Mouse (Mus musculus) thymus, adult 2 months (tissue): ENCODE data around the gene Tspan2.

Experiments used
- CTCF ChIP-seq: fragments of 200-500 bp; IDR thresholded peaks from 2 replicates; pipeline ENCODE4 v1.5.1; 2012; ENCODE audit warnings: mild to moderate bottlenecking, control low read depth, low read length, moderate library complexity, borderline replicate concordance; ENCODE audit not compliant: control insufficient read depth, poor library complexity, insufficient read depth; ENCODE audit errors: extremely low read depth
- POLR2A ChIP-seq: fragments of 200-500 bp; IDR thresholded peaks from 2 replicates; pipeline ENCODE4 v1.6.1; 2012; ENCODE audit warnings: mild to moderate bottlenecking, low read length, control low read depth, moderate library complexity; ENCODE audit not compliant: control insufficient read depth, poor library complexity, insufficient read depth; ENCODE audit errors: extremely low read depth

- TF ChIP-seq POLR2A (no peak), CTCF (no peak)
Observed at GRCm38 (mm10) chr3:102744657-102745056, 10.3 kb downstream of the Tspan2 start.
